Mouse (Mus musculus) intestine, postnatal 0 days (tissue): Measurements from ENCODE around the gene Abcc5. TPM values are rescaled to one million over a fixed set of nuclear protein-coding genes. Genes with fewer than 3 reads are reported as not detected.
A peak's percentile ranks its signal among the peaks of the same experiment; 100 is the strongest.

ENCODE experiments used
- ATAC-seq: fragments of 200-750 bp; cut with Nextera tagmentation; 2 replicates; pipeline ENCODE4 v1.8.0; 2017; ENCODE audit warnings: mild to moderate bottlenecking, moderate TSS enrichment, moderate library complexity
- H3K27ac ChIP-seq: fragments of 300-500 bp; sonication (generic); 2 replicates; pipeline ENCODE4 v1.5.1; 2014; ENCODE audit warnings: mild to moderate bottlenecking, low read depth, low read length, moderate library complexity
- H3K27me3 ChIP-seq: fragments of 300-500 bp; sonication (generic); replicated peaks from 2 replicates; pipeline ENCODE4 v1.6.1; 2014; ENCODE audit warnings: low read length, mixed read lengths; ENCODE audit not compliant: control insufficient read depth, insufficient read depth
- H3K36me3 ChIP-seq: fragments of 300-500 bp; sonication (generic); 2 replicates; pipeline ENCODE4 v1.6.1; 2014; ENCODE audit warnings: mild to moderate bottlenecking, moderate library complexity; ENCODE audit not compliant: control insufficient read depth, insufficient read depth
- H3K4me1 ChIP-seq: fragments of 300-500 bp; sonication (generic); replicated peaks from 2 replicates; pipeline ENCODE4 v1.6.1; 2014; ENCODE audit warnings: antibody characterized with exemption, low read length, mixed read lengths; ENCODE audit not compliant: control insufficient read depth, insufficient read depth
- H3K4me2 ChIP-seq: fragments of 300-500 bp; sonication (generic); replicated peaks from 2 replicates; pipeline ENCODE4 v1.6.1; 2014; ENCODE audit warnings: low read depth, mild to moderate bottlenecking, moderate library complexity
- H3K4me3 ChIP-seq: fragments of 300-500 bp; sonication (generic); 2 replicates; pipeline ENCODE4 v1.5.1; 2014; ENCODE audit warnings: low read depth, low read length
- H3K9ac ChIP-seq: fragments of 300-500 bp; sonication (generic); 2 replicates; pipeline ENCODE4 v1.6.1; 2014; ENCODE audit warnings: mild to moderate bottlenecking, low read depth, low read length
- H3K9me3 ChIP-seq: fragments of 300-500 bp; sonication (generic); 2 replicates; pipeline ENCODE4 v1.6.1; 2016; ENCODE audit warnings: mixed run types; ENCODE audit not compliant: control insufficient read depth
- CTCF ChIP-seq: sonication (generic); IDR thresholded peaks from 2 replicates; pipeline ENCODE4 v1.5.1; 2016; ENCODE audit warnings: low read depth, mild to moderate bottlenecking, control low read depth, antibody characterized with exemption, moderate library complexity
- WGBS: fragments of 180-500 bp; shearing (Covaris S2); extraction: QIAGEN DNeasy Blood & Tissue Kit; methylation state at CpG from one replicate; pipeline ENCODE4 v1.1.7; 2014; 5-methylcytosine and 5-hydroxymethylcytosine counted together
- polyA plus RNA-seq: library from polyadenylated mRNA; unstranded; fragments of >200 nt; fragmentation: Nextera tagmentation; extraction: Ambion mirVana; gene quantifications from 2 replicates; pipeline ENCODE4 v1.2.1, GENCODE M21; 2015

Abcc5 gene
- 11.5 and 13.7 TPM in 2 replicates for polyA plus RNA-seq

GRCm38 (mm10) chr16:20425855-20426598 lies at the start of gene Abcc5:
TSS of gene Abcc5 (minus strand) at chr16:20426394.
- H3K9ac ChIP-seq: peak within 1 kb of the TSS; percentile 62
- peak; percentile 94 for TF ChIP-seq CTCF
- H3K27me3 ChIP-seq: no peaks in the 10 kb centered on the region
- no peaks in the 10 kb centered on the region for H3K9me3 ChIP-seq
- under 1% methylated on average over 60 of the region's 62 CpGs for WGBS
- ATAC-seq: peak; percentile 90
- H3K27ac ChIP-seq: peak within 1 kb of the TSS; percentile 60
- H3K36me3 ChIP-seq: 0 out of 2 replicates have a peak, but pooled peaks cover 4% of the 10 kb centered on the region
- peak within 1 kb of the TSS; percentile 72 for H3K4me3 ChIP-seq
- H3K4me1 ChIP-seq: 0 out of 2 replicates have a peak, but pooled peaks cover 4% of the 10 kb centered on the region
- H3K4me2 ChIP-seq: peak within 1 kb of the TSS; percentile 90

GRCm38 (mm10) chr16:20475335-20475734 lies 49.1 kb upstream of the Abcc5 start:
- Histone ChIP-seq H3K4me3 (no peak overlapping the region), H3K4me1 (no peaks in the 10 kb centered on the region), H3K4me2 (no peak overlapping the region), H3K36me3 (no peaks in the 10 kb centered on the region), H3K9ac (no peak overlapping the region), H3K27ac (no peak overlapping the region), H3K9me3 (no peaks in the 10 kb centered on the region), H3K27me3 (no peaks in the 10 kb centered on the region)
- WGBS: 79% methylated on average over 1 of the region's 1 CpGs
- ATAC-seq: no peak
- TF ChIP-seq CTCF: no peak

GRCm38 (mm10) chr16:20474786-20475185 lies 48.6 kb upstream of the Abcc5 start:
- H3K9me3 ChIP-seq: no peaks in the 10 kb centered on the region
- no peak overlapping the region for H3K27ac ChIP-seq
- WGBS: 82% methylated on average over 6 of the region's 6 CpGs
- H3K36me3 ChIP-seq: no peaks in the 10 kb centered on the region
- no peak for TF ChIP-seq CTCF
- no peak for ATAC-seq
- no peak overlapping the region for H3K4me2 ChIP-seq
- no peak overlapping the region for H3K4me3 ChIP-seq
- H3K4me1 ChIP-seq: no peaks in the 10 kb centered on the region
- H3K9ac ChIP-seq: no peak overlapping the region
- no peaks in the 10 kb centered on the region for H3K27me3 ChIP-seq

GRCm38 (mm10) chr16:20474211-20474610 lies 48.0 kb upstream of the Abcc5 start:
- no peak overlapping the region for H3K9ac ChIP-seq
- no peaks in the 10 kb centered on the region for H3K9me3 ChIP-seq
- 64% methylated on average over 8 of the region's 8 CpGs for WGBS
- no peaks in the 10 kb centered on the region for H3K27me3 ChIP-seq
- no peak overlapping the region for H3K4me2 ChIP-seq
- no peak overlapping the region for H3K27ac ChIP-seq
- H3K36me3 ChIP-seq: no peaks in the 10 kb centered on the region
- no peak overlapping the region for H3K4me3 ChIP-seq
- no peak for ATAC-seq
- H3K4me1 ChIP-seq: no peaks in the 10 kb centered on the region
- TF ChIP-seq CTCF: no peak

DNA sequence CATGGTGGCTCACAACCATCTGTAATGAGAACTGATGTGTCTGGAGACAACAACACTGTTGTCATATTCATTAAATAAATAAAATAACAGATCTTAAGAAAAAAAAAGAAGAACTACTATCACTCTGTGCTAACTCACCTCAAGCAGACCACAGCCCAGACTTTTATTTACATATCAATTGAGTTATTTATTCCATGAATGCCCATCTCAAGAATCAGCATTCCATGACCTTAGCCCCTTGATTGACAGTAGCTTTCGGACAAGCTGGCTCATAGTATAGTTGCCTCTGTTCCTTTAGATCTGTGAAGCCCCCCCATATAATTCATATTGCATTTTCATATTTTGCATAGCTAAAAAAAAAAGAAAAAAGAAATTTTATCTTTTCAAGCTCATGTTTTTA lies 47.6 kb upstream of the Abcc5 start:
- no peak overlapping the region for H3K9ac ChIP-seq
- H3K9me3 ChIP-seq: no peaks in the 10 kb centered on the region
- no peak for ATAC-seq
- no peaks in the 10 kb centered on the region for H3K36me3 ChIP-seq
- H3K4me2 ChIP-seq: no peak overlapping the region
- no peak overlapping the region for H3K4me3 ChIP-seq
- no peak overlapping the region for H3K27ac ChIP-seq
- 92% methylated on average over 1 of the region's 1 CpGs for WGBS
- H3K27me3 ChIP-seq: no peaks in the 10 kb centered on the region
- no peaks in the 10 kb centered on the region for H3K4me1 ChIP-seq
- TF ChIP-seq CTCF: no peak

DNA sequence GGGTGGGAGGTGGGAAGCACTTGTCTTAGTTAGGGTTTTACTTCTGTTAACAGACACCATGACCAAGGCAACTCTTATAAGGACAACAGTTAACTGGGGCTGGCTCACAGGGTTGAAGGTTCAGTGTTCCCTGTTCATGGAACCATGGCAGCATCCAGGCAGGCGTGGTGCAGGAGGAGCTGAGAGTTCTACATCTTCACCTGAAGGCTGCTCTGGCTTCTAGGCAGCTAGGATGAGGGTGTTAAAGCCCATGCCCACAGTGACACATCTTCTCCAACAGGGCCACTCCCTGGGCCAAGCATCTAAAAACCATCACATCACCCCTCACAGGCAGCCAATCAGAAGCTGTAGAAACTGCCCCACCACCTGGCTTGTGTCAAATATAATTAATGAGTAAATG lies 45.5 kb upstream of the Abcc5 start:
- no peaks in the 10 kb centered on the region for H3K27me3 ChIP-seq
- no peak overlapping the region for H3K9ac ChIP-seq
- no peaks in the 10 kb centered on the region for H3K36me3 ChIP-seq
- no peak for ATAC-seq
- H3K9me3 ChIP-seq: no peaks in the 10 kb centered on the region
- no peak for TF ChIP-seq CTCF
- no peak overlapping the region for H3K4me3 ChIP-seq
- 71% methylated on average over 1 of the region's 1 CpGs for WGBS
- no peak overlapping the region for H3K4me2 ChIP-seq
- H3K27ac ChIP-seq: no peak overlapping the region
- H3K4me1 ChIP-seq: no peaks in the 10 kb centered on the region
